Mouse (Mus musculus): ENCODE data around the gene Poc1b.
"Not testable (repeated sequence)": the region's sequence is repeated elsewhere in the genome, so short reads cannot be mapped to it uniquely, and the experiment has no call there.

The Poc1b gene

GRCm38 (mm10) chr10:99197607-99198305, 90.9 kb downstream of the Poc1b start:
- no peak for DNase-seq

- no peak for DNase-seq
Measured at GRCm38 (mm10) chr10:99198946-99199345, 92.1 kb downstream of the Poc1b start.

GRCm38 (mm10) chr10:99200944-99201343, 94.1 kb downstream of the Poc1b start:
- no peak for DNase-seq

GRCm38 (mm10) chr10:99201786-99202185, 95.0 kb downstream of the Poc1b start:
- no peak for DNase-seq

- no peak for DNase-seq
Measured at GRCm38 (mm10) chr10:99202363-99202762, 95.5 kb downstream of the Poc1b start.

GRCm38 (mm10) chr10:99203163-99203562, 96.3 kb downstream of the Poc1b start:
- no peak for DNase-seq

- DNase-seq: no peak
Measured at GRCm38 (mm10) chr10:99203577-99204487, 97.0 kb downstream of the Poc1b start.

GRCm38 (mm10) chr10:99204553-99204952, 97.7 kb downstream of the Poc1b start:
- DNase-seq: no peak

- DNase-seq: no peak
Measured at GRCm38 (mm10) chr10:99207121-99207520, 100.3 kb downstream of the Poc1b start.

GRCm38 (mm10) chr10:99209146-99209800, 102.4 kb downstream of the Poc1b start:
- no peak for DNase-seq

- no peak for DNase-seq
Measured at GRCm38 (mm10) chr10:99211021-99211420, 104.2 kb downstream of the Poc1b start.

GRCm38 (mm10) chr10:99211503-99212265, 104.8 kb downstream of the Poc1b start:
- DNase-seq: no peak

- no peak for DNase-seq
Measured at GRCm38 (mm10) chr10:99214421-99215299, 107.8 kb downstream of the Poc1b start.

GRCm38 (mm10) chr10:99216570-99216969, 109.7 kb downstream of the Poc1b start:
- not testable (repeated sequence) for DNase-seq

- DNase-seq: no peak
Measured at GRCm38 (mm10) chr10:99221540-99221939, 114.7 kb downstream of the Poc1b start.

- DNase-seq: no peak
Measured at GRCm38 (mm10) chr10:99222726-99223125, 115.9 kb downstream of the Poc1b start.

GRCm38 (mm10) chr10:99224218-99224617, 117.4 kb downstream of the Poc1b start:
- no peak for DNase-seq

- no peak for DNase-seq
Measured at GRCm38 (mm10) chr10:99226782-99227181, 119.9 kb downstream of the Poc1b start.

GRCm38 (mm10) chr10:99227968-99228864, 121.4 kb downstream of the Poc1b start:
- DNase-seq: no peak

GRCm38 (mm10) chr10:99229031-99229684, 122.3 kb downstream of the Poc1b start:
- no peak for DNase-seq

All from cerebellum, postnatal 36 days (tissue).